Mouse (Mus musculus): ENCODE results near the gene Acadvl. TPM values are rescaled to one million over a fixed set of nuclear protein-coding genes. Genes with fewer than 3 reads are reported as not detected.
"Not testable (repeated sequence)": the region's sequence is repeated elsewhere in the genome, so short reads cannot be mapped to it uniquely, and the experiment has no call there.

The Acadvl gene
- polyA plus RNA-seq, 1 experiment from 2014 or later = 57.9 TPM

DNA sequence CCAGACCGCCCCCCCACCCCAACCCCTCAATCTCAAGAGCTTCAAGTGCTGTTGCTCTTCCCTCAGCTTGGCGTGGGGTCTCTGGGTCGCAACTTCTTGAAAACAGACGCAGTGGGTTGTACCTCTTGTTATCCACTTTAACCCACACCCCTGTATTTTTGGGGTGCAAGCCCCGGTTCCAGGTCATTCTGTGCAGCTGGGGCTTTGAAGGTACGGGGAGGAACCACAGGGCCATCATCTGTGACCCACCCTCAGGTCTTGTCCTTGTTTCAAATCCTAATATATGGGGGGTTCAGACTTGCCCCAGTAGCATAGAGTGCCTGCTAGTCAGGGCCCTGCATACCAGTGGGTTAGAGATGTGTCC lies 8.9 kb upstream of the Acadvl start:
- Histone ChIP-seq H3K27me3 (no peaks in the 10 kb centered on the region), H3K27ac (replicated peaks) (peak overlapping the region; percentile 70), H3K36me3 (no peaks in the 10 kb centered on the region), H3K4me3 (peak overlapping the region; percentile 43), H3K4me2 (replicated peaks) (peak overlapping the region; percentile 66), H3K9me3 (no peaks in the 10 kb centered on the region), H3K9ac (replicated peaks) (peak overlapping the region; percentile 50), H3K4me1 (peaks cover 83% of the 10 kb centered on the region)
- no peak for ATAC-seq (ENCODE audit: low FRiP score, low read depth)
- 16% methylated on average over 6 of the region's 6 CpGs for WGBS

GRCm38 (mm10) chr11:70023481-70024150 lies 8.4 kb upstream of the Acadvl start:
- WGBS = 7% methylated on average over 22 of the region's 29 CpGs
- H3K27ac ChIP-seq (replicated peaks) = peak overlapping the region; percentile 70
- no peak for ATAC-seq (ENCODE audit: low FRiP score, low read depth)

GRCm38 (mm10) chr11:70021264-70022132 lies 6.3 kb upstream of the Acadvl start:
- H3K4me1 ChIP-seq = peaks cover 81% of the 10 kb centered on the region
- 1% methylated on average over 35 of the region's 40 CpGs for WGBS
- peak overlapping the region; percentile 91 for H3K4me2 ChIP-seq (replicated peaks)

More at GRCm38 (mm10) chr11:70023481-70024150, 8.4 kb upstream of the Acadvl start:
- peak overlapping the region; percentile 43 for H3K4me3 ChIP-seq
- peak overlapping the region; percentile 66 for H3K4me2 ChIP-seq (replicated peaks)
- peaks cover 85% of the 10 kb centered on the region for H3K4me1 ChIP-seq
- H3K36me3 ChIP-seq = no peaks in the 10 kb centered on the region
- no peaks in the 10 kb centered on the region for H3K27me3 ChIP-seq
- no peaks in the 10 kb centered on the region for H3K9me3 ChIP-seq
- H3K9ac ChIP-seq (replicated peaks) = peak overlapping the region; percentile 50

GRCm38 (mm10) chr11:70020731-70021263 lies 5.6 kb upstream of the Acadvl start:
- H3K27ac ChIP-seq (replicated peaks) = peak overlapping the region; percentile 94
- H3K9me3 ChIP-seq = no peaks in the 10 kb centered on the region
- no peaks in the 10 kb centered on the region for H3K36me3 ChIP-seq
- peaks cover 74% of the 10 kb centered on the region for H3K4me1 ChIP-seq
- peak overlapping the region; percentile 72 for H3K4me3 ChIP-seq
- H3K9ac ChIP-seq (replicated peaks) = peak overlapping the region; percentile 43; the same call in 1 of the 2 replicates
- no peaks in the 10 kb centered on the region for H3K27me3 ChIP-seq
- WGBS = 0% methylated on average over 8 of the region's 8 CpGs
- peak; percentile 76 for ATAC-seq (ENCODE audit: low FRiP score, low read depth)
- peak overlapping the region; percentile 91 for H3K4me2 ChIP-seq (replicated peaks)

More at GRCm38 (mm10) chr11:70021264-70022132, 6.3 kb upstream of the Acadvl start:
- peak; percentile 64 for ATAC-seq (ENCODE audit: low FRiP score, low read depth)
- Histone ChIP-seq H3K4me3 (peak overlapping the region; percentile 72), H3K9me3 (no peaks in the 10 kb centered on the region), H3K9ac (replicated peaks) (peak overlapping the region; percentile 43; the same call in 1 of the 2 replicates), H3K27ac (replicated peaks) (peak overlapping the region; percentile 94), H3K36me3 (no peaks in the 10 kb centered on the region), H3K27me3 (no peaks in the 10 kb centered on the region)

- Histone ChIP-seq H3K27me3 (no peaks in the 10 kb centered on the region), H3K9me3 (no peaks in the 10 kb centered on the region), H3K36me3 (no peaks in the 10 kb centered on the region), H3K4me2 (replicated peaks) (peak overlapping the region; percentile 91), H3K27ac (replicated peaks) (peak overlapping the region; percentile 94), H3K4me3 (peak overlapping the region; percentile 72), H3K4me1 (peaks cover 73% of the 10 kb centered on the region), H3K9ac (replicated peaks) (peak overlapping the region; percentile 94)
- ATAC-seq (ENCODE audit: low FRiP score, low read depth) = no peak
- 6% methylated on average over 8 of the region's 8 CpGs for WGBS
These were observed 4.9 kb upstream of the Acadvl start for GRCm38 (mm10) chr11:70020022-70020631.

GRCm38 (mm10) chr11:70019495-70020021 lies 4.3 kb upstream of the Acadvl start:
- peak overlapping the region; percentile 91 for H3K4me2 ChIP-seq (replicated peaks)
- H3K4me3 ChIP-seq = peak overlapping the region; percentile 72
- H3K27ac ChIP-seq (replicated peaks) = peak overlapping the region; percentile 94
- H3K9ac ChIP-seq (replicated peaks) = peak overlapping the region; percentile 94
- 0% methylated on average over 1 of the region's 2 CpGs for WGBS
- no peaks in the 10 kb centered on the region for H3K27me3 ChIP-seq
- H3K9me3 ChIP-seq = no peaks in the 10 kb centered on the region
- peaks cover 73% of the 10 kb centered on the region for H3K4me1 ChIP-seq
- ATAC-seq (ENCODE audit: low FRiP score, low read depth) = no peak
- no peaks in the 10 kb centered on the region for H3K36me3 ChIP-seq

DNA sequence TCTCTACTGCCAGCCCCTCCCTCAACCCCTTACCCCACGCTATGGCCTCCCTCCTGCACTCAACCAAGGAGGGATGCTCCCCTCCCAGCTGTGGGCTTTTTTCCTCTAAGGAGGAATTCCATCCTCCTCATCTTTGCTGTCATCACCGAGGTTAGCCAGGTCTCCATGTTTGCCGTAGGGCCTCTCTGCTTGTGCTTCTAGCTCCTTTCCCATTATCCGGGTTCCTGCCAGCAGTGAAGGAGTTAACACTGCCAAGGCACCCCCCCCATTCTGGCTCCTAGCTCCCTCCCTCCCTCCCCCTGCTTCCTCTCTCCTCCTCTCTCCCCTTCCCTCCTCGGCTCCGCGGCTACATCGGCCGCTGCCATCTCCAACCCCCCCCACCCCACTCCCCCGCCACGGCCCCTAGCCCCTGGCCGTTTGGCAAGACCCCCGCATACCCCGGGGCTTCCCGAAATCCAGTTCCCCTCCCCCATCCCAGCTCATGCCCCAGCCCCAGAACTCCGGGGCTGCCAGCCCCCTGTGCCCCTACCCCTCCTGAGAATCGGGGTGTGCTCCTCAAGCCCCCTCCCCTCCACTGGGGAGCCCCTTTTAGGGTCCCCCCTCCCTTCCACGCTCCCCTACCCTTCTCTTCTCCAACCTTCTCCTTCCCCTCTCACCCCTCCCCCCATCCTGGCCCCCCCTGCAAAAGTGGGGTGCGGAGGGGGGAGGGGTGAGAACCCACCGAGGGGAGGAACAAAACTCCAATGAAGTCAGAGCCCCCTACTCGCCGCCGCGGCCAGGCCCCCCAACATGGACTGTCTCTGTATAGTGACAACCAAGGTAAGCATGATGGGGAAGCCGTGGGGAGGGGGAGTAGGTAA lies 3.1 kb upstream of the Acadvl start:
- Histone ChIP-seq H3K27ac (replicated peaks) (peak overlapping the region; percentile 94), H3K9ac (replicated peaks) (peak overlapping the region; percentile 94), H3K36me3 (peaks cover 5% of the 10 kb centered on the region), H3K4me3 (peak overlapping the region; percentile 72), H3K27me3 (no peaks in the 10 kb centered on the region), H3K9me3 (no peaks in the 10 kb centered on the region), H3K4me1 (peaks cover 71% of the 10 kb centered on the region), H3K4me2 (replicated peaks) (peak overlapping the region; percentile 91)
- no peak for ATAC-seq (ENCODE audit: low FRiP score, low read depth)
- WGBS = under 1% methylated on average over 24 of the region's 25 CpGs

- ATAC-seq (ENCODE audit: low FRiP score, low read depth) = no peak
- H3K4me2 ChIP-seq (replicated peaks) = peak overlapping the region; percentile 91
- H3K9me3 ChIP-seq = no peaks in the 10 kb centered on the region
- peak overlapping the region; percentile 94 for H3K27ac ChIP-seq (replicated peaks)
- peak overlapping the region; percentile 94 for H3K9ac ChIP-seq (replicated peaks)
- peaks cover 61% of the 10 kb centered on the region for H3K4me1 ChIP-seq
- no peaks in the 10 kb centered on the region for H3K27me3 ChIP-seq
- H3K36me3 ChIP-seq = peaks cover 16% of the 10 kb centered on the region
- 32% methylated on average over 7 of the region's 7 CpGs for WGBS
- H3K4me3 ChIP-seq = peak overlapping the region; percentile 72
These were observed 2.1 kb upstream of the Acadvl start for GRCm38 (mm10) chr11:70017199-70017767.

DNA sequence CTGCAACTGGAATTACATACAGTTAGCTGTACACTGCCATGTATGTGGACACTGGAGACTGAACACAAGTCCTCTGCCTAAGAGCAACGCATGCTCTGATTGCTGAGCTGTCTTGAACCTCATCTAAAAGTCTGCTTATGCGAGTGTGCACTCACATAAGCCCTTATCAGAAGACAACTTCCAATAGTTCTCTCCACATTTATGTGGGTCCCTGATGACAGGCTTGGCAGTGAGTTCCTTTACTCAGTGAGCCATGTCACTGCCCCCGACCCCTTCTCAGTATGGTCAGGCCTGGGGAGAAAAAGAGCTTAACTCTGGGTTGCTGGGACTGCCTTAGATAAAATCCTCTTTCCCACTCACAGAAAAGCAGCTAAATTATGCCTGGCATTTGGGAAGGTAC lies 1.5 kb upstream of the Acadvl start, which contains the start of gene Dlg4:
TSS of gene Dlg4 (plus strand) at position 274 of the 400 bp plus-strand sequence.
- Histone ChIP-seq H3K4me2 (replicated peaks) (peak within 1 kb of the TSS; percentile 91), H3K27ac (replicated peaks) (peak within 1 kb of the TSS; percentile 94), H3K9me3 (no peaks in the 10 kb centered on the region), H3K9ac (replicated peaks) (peak within 1 kb of the TSS; percentile 94), H3K27me3 (no peaks in the 10 kb centered on the region), H3K36me3 (peaks cover 22% of the 10 kb centered on the region), H3K4me1 (peaks cover 57% of the 10 kb centered on the region), H3K4me3 (peak within 1 kb of the TSS; percentile 72)
- ATAC-seq (ENCODE audit: low FRiP score, low read depth) = no peak
- WGBS = 56% methylated on average over 3 of the region's 3 CpGs

- Histone ChIP-seq H3K36me3 (peaks cover 27% of the 10 kb centered on the region), H3K4me1 (peaks cover 57% of the 10 kb centered on the region)
- not testable (repeated sequence) for H3K9me3 ChIP-seq; H3K9ac ChIP-seq (replicated peaks); H3K27ac ChIP-seq (replicated peaks); H3K4me3 ChIP-seq; ATAC-seq (ENCODE audit: low FRiP score, low read depth); H3K4me2 ChIP-seq (replicated peaks); H3K27me3 ChIP-seq
- 78% methylated on average over 2 of the region's 2 CpGs for WGBS
These were observed 966 bp upstream of the Acadvl start for GRCm38 (mm10) chr11:70016177-70016576.

Measured in midbrain, embryonic 12.5 days (tissue).